Mouse (Mus musculus) heart, embryonic 14.5 days (tissue): ENCODE measurements around the gene Prdm10. TPM values are rescaled to one million over a fixed set of nuclear protein-coding genes. Genes with fewer than 3 reads are reported as not detected.

Source experiments
- polyA plus RNA-seq: library from polyadenylated mRNA; unstranded; fragments of >200 nt; fragmentation: Nextera tagmentation; extraction: Ambion mirVana; gene quantifications from 2 replicates; pipeline ENCODE4 v1.2.1, GENCODE M21; 2014

The Prdm10 gene
- polyA plus RNA-seq, 1 experiment from 2014 or later: 4.2 TPM

Other genes with a start within 250 kb of the Prdm10 start
- gene Zbtb44, start 249.9 kb upstream of the Prdm10 start, polyA plus RNA-seq: 8.2 and 9.2 TPM in 2 replicates
- gene St14, start 148.7 kb upstream of the Prdm10 start, polyA plus RNA-seq: 0.58 and 0.85 TPM in 2 replicates
- 385 and 386 TPM in 2 replicates for gene Aplp2, start 68.7 kb upstream of the Prdm10 start, polyA plus RNA-seq
- 17.1 and 18.2 TPM in 2 replicates for gene Nfrkb, start 105.7 kb downstream of the Prdm10 start, polyA plus RNA-seq
- gene Tmem45b, start 183.9 kb downstream of the Prdm10 start, polyA plus RNA-seq: not detected in 2 replicates